Mouse (Mus musculus): ENCODE data around the gene Card11. TPM values are rescaled to one million over a fixed set of nuclear protein-coding genes. Genes with fewer than 3 reads are reported as not detected.

Gene Card11
- total RNA-seq, 1 experiment: 1.2 TPM

GRCm38 (mm10) chr5:140826796-140827195 is 173.6 kb downstream of the Card11 start:
- no peak overlapping the region for H3K27ac ChIP-seq (ENCODE audit: insufficient read depth, low read depth, low read length, poor library complexity, severe bottlenecking)
- in situ Hi-C loops (cut with MboI; ENCODE audit: low sequenced_read_pairs in 2 of 2, unreplicated experiment in 2 of 2): no loop called here
- no peak overlapping the region for H3K4me3 ChIP-seq (ENCODE audit: insufficient read depth in 1 of 2, low read depth in 1 of 2, low read length in 2 of 2, poor library complexity in 1 of 2, severe bottlenecking in 1 of 2)
- H3K36me3 ChIP-seq (ENCODE audit: control insufficient read depth, insufficient read depth, low read length, poor library complexity, severe bottlenecking): no peaks in the 10 kb centered on the region; the same call in 1 of the 2 replicates
- TF ChIP-seq ZNF384 (IDR thresholded peaks at IDR 0.05; ENCODE audit: low read depth, low read length) (no peak), ZC3H11A (IDR thresholded peaks at IDR 0.05; ENCODE audit: borderline replicate concordance, low read depth, low read length) (no peak), CHD2 (IDR thresholded peaks at IDR 0.05; ENCODE audit: low read depth, low read length) (no peak), MAFK (IDR thresholded peaks at IDR 0.05; ENCODE audit: insufficient read depth, low read depth, low read length) (no peak), HCFC1 (IDR thresholded peaks at IDR 0.05; ENCODE audit: borderline replicate concordance, insufficient read depth, low read length) (no peak)
- peaks cover 0 to 8% of the 10 kb centered on the region in 2 experiments; a peak in 1 of 4 replicates for H3K4me1 ChIP-seq (ENCODE audit: control insufficient read depth in 2 of 2, insufficient read depth in 2 of 2, low read length in 2 of 2, poor library complexity in 1 of 2)
- no peaks in the 10 kb centered on the region for H3K9me3 ChIP-seq (ENCODE audit: control insufficient read depth, insufficient read depth, low read depth, low read length)
- no peak overlapping the region for H3K9ac ChIP-seq (ENCODE audit: insufficient read depth, low read depth, low read length, poor library complexity, severe bottlenecking)
- no peak for DNase-seq (ENCODE audit: low read depth, low spot score)

- no peak for TF ChIP-seq ZC3H11A (IDR thresholded peaks at IDR 0.05; ENCODE audit: borderline replicate concordance, low read depth, low read length)
- Histone ChIP-seq H3K36me3 (ENCODE audit: control insufficient read depth, insufficient read depth, low read length, poor library complexity, severe bottlenecking) (no peaks in the 10 kb centered on the region; the same call in 1 of the 2 replicates), H3K4me1 (ENCODE audit: control insufficient read depth in 2 of 2, insufficient read depth in 2 of 2, low read length in 2 of 2, poor library complexity in 1 of 2) (peaks cover 2 to 8% of the 10 kb centered on the region in 2 experiments; a peak in 1 of 4 replicates), H3K27ac (ENCODE audit: insufficient read depth, low read depth, low read length, poor library complexity, severe bottlenecking) (no peak overlapping the region), H3K9me3 (ENCODE audit: control insufficient read depth, insufficient read depth, low read depth, low read length) (no peaks in the 10 kb centered on the region), H3K4me3 (ENCODE audit: insufficient read depth in 1 of 2, low read depth in 1 of 2, low read length in 2 of 2, poor library complexity in 1 of 2, severe bottlenecking in 1 of 2) (no peak overlapping the region), H3K9ac (ENCODE audit: insufficient read depth, low read depth, low read length, poor library complexity, severe bottlenecking) (no peak overlapping the region)
- in situ Hi-C loops (cut with MboI; ENCODE audit: low sequenced_read_pairs in 2 of 2, unreplicated experiment in 2 of 2): no loop called here
- no peak for DNase-seq (ENCODE audit: low read depth, low spot score)
These were observed 174.3 kb downstream of the Card11 start for GRCm38 (mm10) chr5:140826118-140826517.

- Histone ChIP-seq H3K4me1 (ENCODE audit: control insufficient read depth in 2 of 2, insufficient read depth in 2 of 2, low read length in 2 of 2, poor library complexity in 1 of 2) (peaks cover 2 to 7% of the 10 kb centered on the region in 2 experiments; a peak in 1 of 4 replicates), H3K36me3 (ENCODE audit: control insufficient read depth, insufficient read depth, low read length, poor library complexity, severe bottlenecking) (no peaks in the 10 kb centered on the region; the same call in 1 of the 2 replicates), H3K4me3 (ENCODE audit: insufficient read depth in 1 of 2, low read depth in 1 of 2, low read length in 2 of 2, poor library complexity in 1 of 2, severe bottlenecking in 1 of 2) (no peak overlapping the region), H3K27ac (ENCODE audit: insufficient read depth, low read depth, low read length, poor library complexity, severe bottlenecking) (no peak overlapping the region), H3K9me3 (ENCODE audit: control insufficient read depth, insufficient read depth, low read depth, low read length) (no peaks in the 10 kb centered on the region), H3K9ac (ENCODE audit: insufficient read depth, low read depth, low read length, poor library complexity, severe bottlenecking) (no peak overlapping the region)
- no peak for DNase-seq (ENCODE audit: low read depth, low spot score)
- in situ Hi-C loops (cut with MboI; ENCODE audit: low sequenced_read_pairs in 2 of 2, unreplicated experiment in 2 of 2): no loop called here
- no peak for TF ChIP-seq ZC3H11A (IDR thresholded peaks at IDR 0.05; ENCODE audit: borderline replicate concordance, low read depth, low read length)
These were observed 176.3 kb downstream of the Card11 start for GRCm38 (mm10) chr5:140824126-140824525.

DNA sequence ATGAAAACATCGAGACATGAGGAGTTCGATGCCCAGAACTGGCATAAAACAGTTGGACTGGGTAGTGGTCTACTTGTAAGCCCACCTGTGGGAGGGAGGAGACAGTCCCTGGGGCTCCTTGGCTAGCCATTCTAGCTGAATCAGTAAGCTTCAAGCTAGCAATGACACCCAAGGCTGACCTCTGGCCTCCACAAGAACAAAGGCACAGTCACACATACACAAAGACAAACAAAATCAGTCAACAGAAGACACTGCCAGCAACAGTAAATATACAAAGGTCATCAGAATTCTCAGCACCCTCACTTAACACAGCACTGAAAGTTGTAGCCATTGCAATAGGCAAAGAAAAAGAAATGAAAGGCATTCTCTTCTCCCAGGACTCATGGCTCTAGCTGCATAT is 177.0 kb downstream of the Card11 start:
- DNase-seq (ENCODE audit: low read depth, low spot score): no peak
- in situ Hi-C loops (cut with MboI; ENCODE audit: low sequenced_read_pairs in 2 of 2, unreplicated experiment in 2 of 2): no loop called here
- no peak overlapping the region for H3K9ac ChIP-seq (ENCODE audit: insufficient read depth, low read depth, low read length, poor library complexity, severe bottlenecking)
- H3K9me3 ChIP-seq (ENCODE audit: control insufficient read depth, insufficient read depth, low read depth, low read length): no peaks in the 10 kb centered on the region
- TF ChIP-seq MAFK (IDR thresholded peaks at IDR 0.05; ENCODE audit: insufficient read depth, low read depth, low read length): no peak
- no peak for TF ChIP-seq ZNF384 (IDR thresholded peaks at IDR 0.05; ENCODE audit: low read depth, low read length)
- TF ChIP-seq ZC3H11A (IDR thresholded peaks at IDR 0.05; ENCODE audit: borderline replicate concordance, low read depth, low read length): no peak
- TF ChIP-seq CHD2 (IDR thresholded peaks at IDR 0.05; ENCODE audit: low read depth, low read length): no peak
- no peak for TF ChIP-seq HCFC1 (IDR thresholded peaks at IDR 0.05; ENCODE audit: borderline replicate concordance, insufficient read depth, low read length)
- H3K4me1 ChIP-seq (ENCODE audit: control insufficient read depth in 2 of 2, insufficient read depth in 2 of 2, low read length in 2 of 2, poor library complexity in 1 of 2): peaks cover 2 to 6% of the 10 kb centered on the region in 2 experiments; a peak in 1 of 4 replicates
- H3K4me3 ChIP-seq (ENCODE audit: insufficient read depth in 1 of 2, low read depth in 1 of 2, low read length in 2 of 2, poor library complexity in 1 of 2, severe bottlenecking in 1 of 2): no peak overlapping the region
- no peak overlapping the region for H3K27ac ChIP-seq (ENCODE audit: insufficient read depth, low read depth, low read length, poor library complexity, severe bottlenecking)
- no peaks in the 10 kb centered on the region; the same call in 1 of the 2 replicates for H3K36me3 ChIP-seq (ENCODE audit: control insufficient read depth, insufficient read depth, low read length, poor library complexity, severe bottlenecking)

Other genes starting within 250 kb of the Card11 start
- 40.9 and 50.4 TPM in 2 replicates for gene Gna12, start 170.2 kb downstream of the Card11 start, total RNA-seq (2012; rRNA removed)
- 0.79 and 1.2 TPM in 2 replicates for gene Sdk1, start 240.9 kb upstream of the Card11 start, total RNA-seq (2012; rRNA removed)